Mouse (Mus musculus): ENCODE results near the gene Rps6kb1.

The Rps6kb1 gene

GRCm38 (mm10) chr11:86464275-86464674 is 80.3 kb downstream of the Rps6kb1 start:
- DNase-seq, result peak; percentile 78

GRCm38 (mm10) chr11:86462579-86462978 is 82.0 kb downstream of the Rps6kb1 start:
- DNase-seq, result no peak

GRCm38 (mm10) chr11:86458866-86459265 is 85.7 kb downstream of the Rps6kb1 start:
- no peak for DNase-seq

- no peak for DNase-seq
Observed at GRCm38 (mm10) chr11:86457545-86457944, 87.1 kb downstream of the Rps6kb1 start.

- no peak for DNase-seq
Observed at GRCm38 (mm10) chr11:86453991-86454390, 90.6 kb downstream of the Rps6kb1 start.
